Mouse (Mus musculus) liver, embryonic 13.5 days (tissue): ENCODE measurements around the gene Pebp1. TPM values are rescaled to one million over a fixed set of nuclear protein-coding genes. Genes with fewer than 3 reads are reported as not detected.

Experiments used
- ATAC-seq: fragments of 200-750 bp; cut with Nextera tagmentation; 2 replicates; pipeline ENCODE4 v1.8.0; 2017; ENCODE audit warnings: low read depth, mild to moderate bottlenecking, moderate number of reproducible peaks, moderate library complexity
- DNase-seq: peaks from one replicate; pipeline ENCODE4 v3.0.0; 2022
- H3K27ac ChIP-seq: fragments of 300-500 bp; sonication (generic); 2 replicates; pipeline ENCODE4 v1.5.1; 2015; ENCODE audit warnings: moderate library complexity, mild to moderate bottlenecking, inconsistent platforms
- H3K27me3 ChIP-seq: fragments of 300-500 bp; sonication (generic); 2 replicates; pipeline ENCODE4 v1.6.1; 2015; ENCODE audit warnings: mild to moderate bottlenecking, inconsistent platforms
- H3K36me3 ChIP-seq: fragments of 300-500 bp; sonication (generic); 2 replicates; pipeline ENCODE4 v1.6.1; 2015; ENCODE audit warnings: mild to moderate bottlenecking, inconsistent platforms
- H3K4me1 ChIP-seq: fragments of 300-500 bp; sonication (generic); replicated peaks from 2 replicates; pipeline ENCODE4 v1.6.1; 2015; ENCODE audit warnings: inconsistent platforms
- H3K4me2 ChIP-seq: fragments of 300-500 bp; sonication (generic); 2 replicates; pipeline ENCODE4 v1.6.1; 2015; ENCODE audit warnings: inconsistent platforms, mild to moderate bottlenecking, moderate library complexity
- H3K4me3 ChIP-seq: fragments of 300-500 bp; sonication (generic); replicated peaks from 2 replicates; pipeline ENCODE4 v1.5.1; 2015; ENCODE audit warnings: mild to moderate bottlenecking, inconsistent platforms
- H3K9ac ChIP-seq: fragments of 300-500 bp; sonication (generic); 2 replicates; pipeline ENCODE4 v1.6.1; 2015; ENCODE audit warnings: mild to moderate bottlenecking, inconsistent platforms
- H3K9me3 ChIP-seq: fragments of 300-500 bp; sonication (generic); replicated peaks from 2 replicates; pipeline ENCODE4 v1.6.1; 2016; ENCODE audit warnings: inconsistent platforms
- WGBS: fragments of 180-500 bp; shearing (Covaris S2); methylation state at CpG from one replicate; pipeline ENCODE4 v1.1.7; 2015; ENCODE audit not compliant: insufficient replicate concordance; 5-methylcytosine and 5-hydroxymethylcytosine counted together
- polyA plus RNA-seq: library from polyadenylated mRNA; unstranded; fragments of >200 nt; fragmentation: Nextera tagmentation; extraction: Ambion mirVana; gene quantifications from 2 replicates; pipeline ENCODE4 v1.2.1, GENCODE M21; 2015

Pebp1 gene
- polyA plus RNA-seq, 1 experiment from 2014 or later, result 275 TPM

DNA sequence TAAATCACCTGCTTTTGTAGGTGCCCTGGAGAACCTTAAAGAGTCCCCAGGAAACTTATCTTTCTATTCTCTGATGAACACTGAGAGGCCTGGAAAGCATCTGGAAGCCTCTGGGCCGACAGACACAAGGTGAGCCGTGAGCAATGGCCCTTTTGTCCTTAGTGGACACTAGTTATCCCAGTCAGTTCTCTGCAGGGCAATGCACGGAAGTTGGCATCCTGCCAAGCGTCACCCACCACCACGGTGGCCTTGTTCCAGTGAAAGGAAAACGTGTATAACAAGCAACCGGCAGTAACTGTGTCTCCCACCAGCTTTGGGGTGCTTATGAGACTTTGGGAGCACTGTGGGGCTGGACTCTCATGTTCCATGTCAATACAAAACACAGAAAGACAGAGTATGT, 2.7 kb downstream of the Pebp1 start:
- WGBS, result 80% methylated on average over 7 of the region's 7 CpGs
- H3K27ac ChIP-seq, result no peak overlapping the region
- no peak for ATAC-seq
- H3K9me3 ChIP-seq, result no peaks in the 10 kb centered on the region
- no peak overlapping the region for H3K9ac ChIP-seq
- peaks cover 50% of the 10 kb centered on the region for H3K36me3 ChIP-seq
- H3K4me3 ChIP-seq, result no peak overlapping the region
- no peak for DNase-seq
- no peak overlapping the region for H3K4me2 ChIP-seq
- H3K27me3 ChIP-seq, result no peaks in the 10 kb centered on the region
- peaks cover 54% of the 10 kb centered on the region for H3K4me1 ChIP-seq

DNA sequence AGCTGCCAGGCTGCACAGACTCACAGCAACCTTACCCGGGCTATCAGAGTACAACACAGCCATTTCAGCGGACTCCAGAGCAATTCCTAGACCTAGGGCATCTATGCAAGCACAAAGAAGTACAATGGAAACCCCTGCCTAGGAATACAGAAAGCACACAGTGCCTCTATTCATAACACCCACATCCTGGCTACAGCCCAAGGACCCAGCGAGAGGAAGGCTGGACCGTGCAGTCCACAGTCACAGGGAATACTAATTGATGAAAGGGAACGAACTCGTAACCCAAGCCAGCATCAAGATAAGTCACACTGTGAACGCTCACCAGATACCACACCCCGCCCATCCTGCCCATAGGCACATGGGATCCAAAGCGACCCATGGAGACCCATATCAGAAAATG, 3.4 kb downstream of the Pebp1 start:
- no peak overlapping the region for H3K9ac ChIP-seq
- 56% methylated on average over 9 of the region's 9 CpGs for WGBS
- H3K4me2 ChIP-seq, result no peak overlapping the region
- DNase-seq (no peak), ATAC-seq (no peak)
- H3K27me3 ChIP-seq, result no peaks in the 10 kb centered on the region
- no peak overlapping the region for H3K4me3 ChIP-seq
- H3K4me1 ChIP-seq, result peaks cover 58% of the 10 kb centered on the region
- peaks cover 50% of the 10 kb centered on the region for H3K36me3 ChIP-seq
- no peak overlapping the region for H3K27ac ChIP-seq
- no peaks in the 10 kb centered on the region for H3K9me3 ChIP-seq

DNA sequence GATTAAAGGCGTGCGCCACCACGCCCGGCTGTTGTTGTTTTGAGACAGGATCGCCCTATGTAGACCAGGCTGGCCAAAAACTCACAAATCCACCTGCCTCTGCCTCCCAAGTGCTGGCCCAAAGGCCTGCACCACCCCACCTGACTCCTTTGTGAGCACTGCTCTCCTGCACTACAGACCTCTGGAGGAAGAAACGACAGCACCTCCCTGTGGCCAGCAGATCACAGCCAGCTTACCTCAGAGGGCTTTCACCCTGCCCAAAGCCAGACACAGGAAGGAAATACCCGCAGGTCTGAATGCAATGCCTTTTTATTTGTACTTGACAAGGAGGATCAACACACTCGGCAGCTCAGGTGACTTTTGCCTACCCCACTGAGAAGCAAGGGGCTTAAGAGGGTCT, 5.1 kb downstream of the Pebp1 start:
- no peaks in the 10 kb centered on the region for H3K9me3 ChIP-seq
- 74% methylated on average over 8 of the region's 8 CpGs for WGBS
- H3K27ac ChIP-seq, result no peak overlapping the region

DNA sequence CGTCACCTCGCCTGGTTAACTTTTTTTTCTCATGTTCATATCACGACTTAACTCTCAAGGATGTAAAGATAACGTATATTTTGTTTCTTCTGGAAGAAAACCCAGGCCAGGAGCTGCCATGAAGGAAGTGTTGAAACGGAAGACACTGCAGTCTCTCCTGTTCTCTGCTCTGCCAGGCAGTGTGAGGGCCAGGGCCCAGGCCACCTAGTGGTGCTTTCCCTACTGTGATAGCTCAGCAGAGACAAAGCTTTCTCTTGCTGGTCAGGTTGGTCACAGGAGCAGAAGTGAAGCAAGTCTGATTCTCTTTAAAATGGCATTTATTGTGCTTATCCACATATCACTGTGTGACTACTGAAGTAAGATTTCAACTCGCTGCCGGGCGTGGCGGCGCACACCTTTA, 5.9 kb downstream of the Pebp1 start:
- H3K36me3 ChIP-seq, result peaks cover 50% of the 10 kb centered on the region
- H3K9ac ChIP-seq, result no peak overlapping the region
- 81% methylated on average over 10 of the region's 10 CpGs for WGBS
- peaks cover 41% of the 10 kb centered on the region for H3K4me1 ChIP-seq
- no peaks in the 10 kb centered on the region for H3K9me3 ChIP-seq
- H3K27ac ChIP-seq, result no peak overlapping the region
- H3K4me3 ChIP-seq, result no peak overlapping the region
- DNase-seq (no peak), ATAC-seq (no peak)
- no peak overlapping the region for H3K4me2 ChIP-seq
- no peaks in the 10 kb centered on the region for H3K27me3 ChIP-seq

More for the DNA sequence above, 5.1 kb downstream of the Pebp1 start:
- Histone ChIP-seq H3K36me3 (peaks cover 50% of the 10 kb centered on the region), H3K4me1 (peaks cover 47% of the 10 kb centered on the region), H3K9ac (no peak overlapping the region), H3K4me3 (no peak overlapping the region), H3K4me2 (no peak overlapping the region), H3K27me3 (no peaks in the 10 kb centered on the region)
- DNase-seq (no peak), ATAC-seq (no peak)

DNA sequence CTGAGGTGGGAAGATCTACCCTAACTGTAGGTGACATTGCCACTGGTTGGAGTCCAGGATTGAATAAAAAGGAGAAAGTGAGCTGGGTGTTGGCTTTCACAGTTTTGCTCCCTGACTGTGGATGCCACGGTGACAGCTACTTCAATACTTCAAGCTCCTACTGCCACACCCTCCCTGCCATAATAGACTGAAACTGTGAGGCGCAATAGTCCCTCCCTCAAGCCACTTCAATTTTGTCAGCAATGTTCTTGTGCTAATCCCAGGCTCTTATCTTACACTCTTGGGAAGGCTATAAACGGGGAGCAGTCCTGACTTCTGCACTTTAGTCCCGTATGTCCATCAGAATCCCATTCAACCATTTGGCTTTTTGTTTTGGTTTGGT, 7.8 kb downstream of the Pebp1 start:
- Histone ChIP-seq H3K9me3 (no peaks in the 10 kb centered on the region), H3K36me3 (peaks cover 41% of the 10 kb centered on the region), H3K4me1 (peaks cover 24% of the 10 kb centered on the region), H3K27me3 (no peaks in the 10 kb centered on the region), H3K4me3 (no peak overlapping the region), H3K27ac (no peak overlapping the region; the same call in 1 of the 2 replicates), H3K4me2 (no peak overlapping the region), H3K9ac (no peak overlapping the region)
- DNase-seq (no peak), ATAC-seq (no peak)
- WGBS, result 60% methylated on average over 4 of the region's 4 CpGs

DNA sequence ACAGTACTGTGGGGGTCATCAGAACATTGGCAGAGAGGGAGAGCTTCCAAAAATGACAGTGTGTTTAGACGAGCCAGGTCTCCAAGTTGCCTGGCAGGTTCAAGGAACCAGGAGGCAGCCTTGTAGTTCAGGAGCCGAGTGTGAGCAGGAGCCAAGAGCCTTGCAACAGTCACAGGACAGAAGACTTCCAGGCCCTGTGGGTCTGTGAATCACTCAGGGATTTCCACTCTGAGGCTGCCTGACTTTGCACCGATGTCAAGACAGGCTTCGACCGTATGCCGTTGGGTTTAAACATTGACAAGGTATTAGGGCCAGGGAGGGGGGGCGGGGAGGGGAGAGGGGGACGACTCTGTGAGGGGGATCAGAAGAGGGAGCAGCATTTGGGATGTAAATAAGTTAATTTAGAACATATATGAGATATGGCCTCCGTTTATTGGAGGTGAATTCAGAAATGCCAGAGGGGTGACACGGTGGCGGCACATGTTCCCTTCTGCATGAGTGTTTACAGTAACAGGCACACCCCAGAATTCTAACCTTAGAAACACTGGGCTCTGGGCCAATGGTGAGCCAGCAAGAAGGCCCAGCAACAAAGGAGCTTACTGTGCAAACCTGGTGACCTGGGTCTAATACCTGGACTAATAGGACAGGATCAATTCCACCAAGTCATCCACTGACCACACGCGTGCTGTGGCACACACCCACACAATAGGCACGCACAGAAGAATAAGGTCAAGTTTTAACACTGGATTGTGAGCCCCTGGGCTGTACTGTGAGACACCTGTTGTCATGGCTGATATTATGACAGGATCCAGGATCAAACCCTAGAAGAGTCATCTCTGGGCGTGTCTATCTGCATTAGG, 8.4 kb downstream of the Pebp1 start:
- Histone ChIP-seq H3K9me3 (no peaks in the 10 kb centered on the region), H3K9ac (no peak overlapping the region), H3K27ac (no peak overlapping the region; the same call in 1 of the 2 replicates), H3K36me3 (peaks cover 36% of the 10 kb centered on the region), H3K27me3 (no peaks in the 10 kb centered on the region), H3K4me1 (peaks cover 17% of the 10 kb centered on the region), H3K4me3 (no peak overlapping the region), H3K4me2 (no peak overlapping the region)
- ATAC-seq, result peak; percentile 50; the same call in 1 of the 2 replicates
- DNase-seq, result no peak
- 77% methylated on average over 15 of the region's 15 CpGs for WGBS

DNA sequence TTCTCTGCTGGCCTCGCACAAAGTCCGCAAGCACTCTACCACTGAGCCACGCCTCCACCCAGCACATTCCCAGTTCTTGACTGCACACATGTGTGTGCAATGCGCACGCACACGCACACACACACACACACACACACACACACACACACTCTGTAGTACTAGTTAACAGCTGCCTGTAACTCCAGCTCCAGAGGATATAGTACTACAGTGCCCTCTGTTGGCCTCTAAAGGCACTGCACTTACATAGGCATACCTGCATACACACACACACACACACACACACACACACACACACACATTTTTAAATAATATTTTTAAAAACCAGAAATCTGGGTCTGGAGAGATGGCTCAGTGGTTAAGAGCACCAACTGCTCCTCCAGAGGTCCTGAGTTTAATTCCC, 9.6 kb downstream of the Pebp1 start:
- Histone ChIP-seq H3K4me1 (peaks cover 17% of the 10 kb centered on the region), H3K36me3 (peaks cover 32% of the 10 kb centered on the region), H3K4me3 (no peak overlapping the region), H3K9ac (no peak overlapping the region), H3K9me3 (no peaks in the 10 kb centered on the region), H3K4me2 (no peak overlapping the region), H3K27me3 (no peaks in the 10 kb centered on the region), H3K27ac (no peak overlapping the region)
- ATAC-seq (no peak), DNase-seq (no peak)
- WGBS, result 91% methylated on average over 6 of the region's 6 CpGs

DNA sequence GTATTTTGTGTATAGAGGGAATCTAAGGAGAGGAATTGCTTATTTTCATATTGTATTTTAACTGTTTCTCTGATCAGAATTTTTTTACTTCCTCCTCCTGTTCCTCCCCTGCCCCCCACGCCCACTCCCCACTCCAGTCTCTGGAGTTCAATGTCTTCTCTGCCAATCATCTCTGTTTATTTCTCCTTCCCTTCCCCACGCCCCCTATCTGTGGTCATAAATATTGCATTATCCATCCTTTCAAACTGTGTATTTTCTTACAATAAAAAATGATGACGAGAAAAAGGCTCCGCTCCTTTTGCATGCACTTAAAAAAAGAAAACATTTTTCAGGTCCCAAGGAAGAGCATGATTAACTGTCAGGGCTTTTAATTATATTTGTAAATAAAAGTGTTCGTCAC, 12.6 kb downstream of the Pebp1 start:
- no peak for ATAC-seq
- Histone ChIP-seq H3K9ac (no peak overlapping the region), H3K4me1 (peaks cover 5% of the 10 kb centered on the region), H3K9me3 (no peaks in the 10 kb centered on the region), H3K4me3 (no peak overlapping the region), H3K4me2 (no peak overlapping the region), H3K27ac (no peak overlapping the region), H3K27me3 (no peaks in the 10 kb centered on the region), H3K36me3 (peaks cover 36% of the 10 kb centered on the region)
- no peak for DNase-seq
- 67% methylated on average over 5 of the region's 5 CpGs for WGBS

DNA sequence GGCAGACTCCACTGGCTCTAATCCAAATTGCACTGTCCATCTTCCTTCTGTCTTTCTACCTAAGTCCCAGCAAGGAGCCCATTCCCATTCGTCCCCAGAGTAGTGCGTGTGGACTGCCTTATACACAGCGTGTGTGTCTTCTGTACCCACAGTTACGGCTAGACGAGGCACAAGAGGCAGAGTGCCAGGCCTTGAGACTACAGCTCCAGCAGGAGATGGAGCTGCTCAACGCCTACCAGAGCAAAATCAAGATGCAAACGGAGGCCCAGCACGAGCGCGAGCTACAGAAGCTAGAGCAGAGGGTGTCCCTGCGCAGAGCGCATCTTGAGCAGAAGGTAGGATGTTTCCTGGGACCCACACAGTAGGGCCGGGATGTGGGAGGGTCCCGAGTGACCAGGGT, 15.5 kb downstream of the Pebp1 start:
- ATAC-seq (no peak), DNase-seq (no peak)
- Histone ChIP-seq H3K4me3 (no peak overlapping the region), H3K4me2 (no peak overlapping the region), H3K9me3 (no peaks in the 10 kb centered on the region), H3K36me3 (peaks cover 54% of the 10 kb centered on the region), H3K9ac (no peak overlapping the region), H3K4me1 (no peaks in the 10 kb centered on the region), H3K27ac (no peak overlapping the region), H3K27me3 (no peaks in the 10 kb centered on the region)
- WGBS, result 87% methylated on average over 14 of the region's 14 CpGs

DNA sequence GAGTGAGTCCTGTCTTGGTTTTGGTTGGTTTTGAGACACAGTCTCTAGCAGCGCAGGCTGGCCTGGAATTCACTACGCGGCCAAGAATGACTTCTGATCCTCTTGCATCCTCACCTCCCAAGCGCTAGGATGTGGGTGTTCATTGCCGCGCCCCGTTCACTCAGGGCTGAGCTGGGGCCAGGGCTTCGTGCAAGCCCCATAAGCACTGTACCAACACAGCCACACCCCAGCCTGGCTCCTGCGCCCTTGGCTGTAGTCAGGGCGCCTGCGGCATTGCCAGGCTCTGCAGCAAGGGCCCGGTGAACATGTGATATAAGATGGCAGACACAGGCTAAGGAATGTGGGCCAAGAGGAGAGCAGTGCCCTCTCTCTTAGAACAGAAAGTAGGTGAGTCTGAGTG, 18.0 kb downstream of the Pebp1 start:
- no peak overlapping the region for H3K4me3 ChIP-seq
- no peaks in the 10 kb centered on the region for H3K9me3 ChIP-seq
- H3K36me3 ChIP-seq, result peaks cover 73% of the 10 kb centered on the region
- H3K27me3 ChIP-seq, result no peaks in the 10 kb centered on the region
- no peak overlapping the region for H3K4me2 ChIP-seq
- no peak for DNase-seq
- no peak overlapping the region for H3K27ac ChIP-seq
- no peak overlapping the region for H3K9ac ChIP-seq
- WGBS, result 92% methylated on average over 12 of the region's 12 CpGs
- no peak for ATAC-seq
- H3K4me1 ChIP-seq, result no peaks in the 10 kb centered on the region

DNA sequence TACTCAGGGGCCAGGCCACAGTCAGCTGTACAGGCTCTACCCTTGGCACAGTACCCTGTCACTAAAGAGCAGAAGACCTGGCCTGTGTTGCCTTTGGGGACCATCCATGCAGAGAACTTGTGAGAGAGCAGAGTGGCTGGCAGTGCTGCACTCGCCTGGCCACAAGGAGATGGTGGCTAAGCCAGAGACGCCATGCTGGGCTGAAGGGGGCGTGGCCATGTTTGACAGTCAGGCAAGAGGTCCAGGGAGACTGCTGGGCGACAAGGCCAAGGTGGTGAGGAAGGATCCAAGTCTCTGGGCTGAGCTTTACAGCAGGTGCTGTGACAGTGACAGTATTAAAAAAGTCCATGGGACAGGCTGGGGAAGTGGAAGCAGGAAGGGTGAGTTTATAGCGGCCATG, 18.7 kb downstream of the Pebp1 start:
- no peaks in the 10 kb centered on the region for H3K27me3 ChIP-seq
- H3K27ac ChIP-seq, result no peak overlapping the region
- no peak overlapping the region for H3K4me3 ChIP-seq
- DNase-seq (no peak), ATAC-seq (no peak)
- H3K9me3 ChIP-seq, result 0 out of 2 replicates have a peak, but pooled peaks cover under 1% of the 10 kb centered on the region
- H3K36me3 ChIP-seq, result peaks cover 76% of the 10 kb centered on the region
- H3K4me2 ChIP-seq, result no peak overlapping the region
- WGBS, result 63% methylated on average over 5 of the region's 5 CpGs
- no peaks in the 10 kb centered on the region for H3K4me1 ChIP-seq
- no peak overlapping the region for H3K9ac ChIP-seq

DNA sequence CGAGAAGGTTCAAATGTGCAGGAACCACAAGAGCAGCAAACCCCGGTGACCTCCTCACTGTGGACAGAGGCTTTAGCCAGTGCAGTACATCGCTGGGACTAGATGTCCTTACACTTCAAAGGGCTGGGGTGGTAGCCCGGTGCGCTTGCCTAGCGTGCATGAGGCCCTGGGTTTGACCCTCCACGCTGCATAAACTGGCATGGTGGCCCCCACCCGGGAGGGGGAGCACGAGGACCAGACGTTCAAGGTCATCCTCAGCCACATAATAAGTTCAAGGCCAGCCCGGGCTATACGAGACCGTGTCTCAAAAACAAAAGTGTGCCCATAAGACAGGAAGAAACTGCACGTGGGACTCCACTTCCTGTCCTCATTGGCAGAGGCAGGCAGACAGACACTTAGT, 19.5 kb downstream of the Pebp1 start:
- H3K36me3 ChIP-seq, result peaks cover 81% of the 10 kb centered on the region
- H3K4me2 ChIP-seq, result no peak overlapping the region
- ATAC-seq (no peak), DNase-seq (no peak)
- 79% methylated on average over 14 of the region's 14 CpGs for WGBS
- H3K4me1 ChIP-seq, result no peaks in the 10 kb centered on the region
- H3K4me3 ChIP-seq, result no peak overlapping the region
- H3K9me3 ChIP-seq, result 0 out of 2 replicates have a peak, but pooled peaks cover 2% of the 10 kb centered on the region
- no peak overlapping the region for H3K27ac ChIP-seq
- H3K27me3 ChIP-seq, result no peaks in the 10 kb centered on the region
- H3K9ac ChIP-seq, result no peak overlapping the region
